ENCODE assay signal across 9 mouse cellular contexts in genomic region chr6:134606949-134607746, GRCm38 (mm10). TPM values are rescaled to one million over a fixed set of nuclear protein-coding genes. Genes with fewer than 3 reads are reported as not detected.
DNase-seq lines count a peak whose midpoint lies in the region; ATAC-seq and TF ChIP-seq lines count a peak whose summit lies in the region.
"Had no signal": no experiment of that assay in that cellular context is flagged by ENCODE, and none has a peak within 500 bp of the region (broad histone marks: within the 10 kb centered on the region; RNA-seq: fewer than 3 reads in every experiment).

No protein-coding gene starts in this region.

- H3K27me3 ChIP-seq in heart, embryonic 12.5 days (replicated peaks) = 0 out of 2 replicates have a peak, but pooled peaks cover 7% of the 10 kb centered on the region
- no peaks in the 10 kb centered on the region for H3K27me3 ChIP-seq in MEL (ENCODE audit: control insufficient read depth in 1 of 2, insufficient read depth in 2 of 2, low read length in 2 of 2)
- no peaks in the 10 kb centered on the region for H3K27me3 ChIP-seq in embryonic facial prominence, embryonic 14.5 days (replicated peaks; ENCODE audit: control insufficient read depth, insufficient read depth, low read length)
- H3K27me3 ChIP-seq in intestine, embryonic 15.5 days (replicated peaks) = no peaks in the 10 kb centered on the region

- TF ChIP-seq RAD21 in MEL (IDR thresholded peaks at IDR 0.05; ENCODE audit: low read depth, low read length) = peak; percentile 81

- no peak overlapping the region for H3K9ac ChIP-seq in heart, embryonic 12.5 days
- H3K9ac ChIP-seq in MEL (ENCODE audit: control insufficient read depth, low read depth, low read length, poor library complexity, severe bottlenecking) = no peak overlapping the region
- no peak overlapping the region for H3K9ac ChIP-seq in embryonic facial prominence, embryonic 14.5 days (ENCODE audit: low read depth, low read length)
- no peak overlapping the region for H3K9ac ChIP-seq in intestine, embryonic 15.5 days

- 53% methylated on average over 9 of the region's 9 CpGs for WGBS in heart, embryonic 12.5 days
- WGBS in embryonic facial prominence, embryonic 14.5 days = 44% methylated on average over 9 of the region's 9 CpGs
- WGBS in intestine, embryonic 15.5 days = 57% methylated on average over 9 of the region's 9 CpGs
- WGBS in lung, adult 2 months = 49% methylated on average over 9 of the region's 9 CpGs

- TF ChIP-seq CTCF in MEL (IDR thresholded peaks at IDR 0.05 in 2 of 3, conservative IDR thresholded peaks at IDR 0.05 in 1 of 3; ENCODE audit: control insufficient read depth in 1 of 3, insufficient read depth in 1 of 3, low read depth in 2 of 3, low read length in 3 of 3, poor library complexity in 1 of 3, severe bottlenecking in 1 of 3) = peak; percentile 60 to 76 (median 62)
- peak; percentile 34 for TF ChIP-seq CTCF in lung, adult 2 months (IDR thresholded peaks at IDR 0.05; ENCODE audit: insufficient read depth, low read length)

- no peaks in the 10 kb centered on the region for H3K79me2 ChIP-seq in MEL (ENCODE audit: control insufficient read depth, insufficient read depth, low read length, poor library complexity)

- H3K4me1 ChIP-seq in heart, embryonic 12.5 days (replicated peaks) = peaks cover 6% of the 10 kb centered on the region
- peaks cover 2 to 5% of the 10 kb centered on the region in 2 experiments for H3K4me1 ChIP-seq in MEL (ENCODE audit: control insufficient read depth in 1 of 2, insufficient read depth in 2 of 2, low read length in 2 of 2)
- H3K4me1 ChIP-seq in embryonic facial prominence, embryonic 14.5 days (ENCODE audit: control insufficient read depth, insufficient read depth, low read length) = peaks cover 10% of the 10 kb centered on the region
- 0 out of 2 replicates have a peak, but pooled peaks cover 8% of the 10 kb centered on the region for H3K4me1 ChIP-seq in intestine, embryonic 15.5 days (replicated peaks)
- peaks cover 5% of the 10 kb centered on the region for H3K4me1 ChIP-seq in lung, adult 2 months (ENCODE audit: control insufficient read depth, insufficient read depth, low read length)

- no peak overlapping the region for H3K4me2 ChIP-seq in heart, embryonic 12.5 days
- H3K4me2 ChIP-seq in embryonic facial prominence, embryonic 14.5 days (ENCODE audit: low read depth, low read length) = no peak overlapping the region
- H3K4me2 ChIP-seq in intestine, embryonic 15.5 days (replicated peaks) = no peak overlapping the region

- TF ChIP-seq POLR2A in MEL (IDR thresholded peaks at IDR 0.05; ENCODE audit: control insufficient read depth in 1 of 2, insufficient read depth in 1 of 2, low read depth in 1 of 2, low read length in 2 of 2, poor library complexity in 1 of 2) = no peak
- TF ChIP-seq POLR2A in lung, adult 2 months (IDR thresholded peaks at IDR 0.05; ENCODE audit: borderline replicate concordance, extremely low read depth, low read depth, low read length) = no peak

- peak; percentile 92 for DNase-seq in heart, adult 11 months
- DNase-seq in MEL (ENCODE audit: low read depth, low spot score) = peak; percentile 64
- DNase-seq in embryonic facial prominence, embryonic 14.5 days (ENCODE audit: low spot score) = peak; percentile 79
- peak; percentile 31 for DNase-seq in lung, adult 2 months
- DNase-seq in skeletal muscle tissue, adult 2 months (ENCODE audit: low read depth, low spot score) = peak; percentile 50
- no peak for DNase-seq in frontal cortex, postnatal 14 days (ENCODE audit: low spot score in 2 of 2)

- ATAC-seq in heart, embryonic 12.5 days (ENCODE audit: insufficient number of reproducible peaks, low FRiP score) = no peak
- no peak for ATAC-seq in embryonic facial prominence, embryonic 14.5 days (ENCODE audit: low read depth)
- ATAC-seq in intestine, embryonic 15.5 days = peak; percentile 48

- no peak overlapping the region for H3K4me3 ChIP-seq in heart, embryonic 12.5 days
- H3K4me3 ChIP-seq in MEL (ENCODE audit: control insufficient read depth in 1 of 2, insufficient read depth in 1 of 2, low read depth in 2 of 2, low read length in 2 of 2) = no peak overlapping the region
- no peak overlapping the region for H3K4me3 ChIP-seq in embryonic facial prominence, embryonic 14.5 days (ENCODE audit: low read depth, low read length)
- H3K4me3 ChIP-seq in intestine, embryonic 15.5 days (replicated peaks) = no peak overlapping the region
- no peak overlapping the region for H3K4me3 ChIP-seq in lung, adult 2 months (replicated peaks; ENCODE audit: extremely low read depth, low read depth, low read length)
- H3K4me3 ChIP-seq: erythroblast, embryonic 14.5 days had no signal

- H3K36me3 ChIP-seq in heart, embryonic 12.5 days = peaks cover 6% of the 10 kb centered on the region; the same call in 1 of the 2 replicates
- H3K36me3 ChIP-seq in MEL (ENCODE audit: control insufficient read depth in 1 of 2, insufficient read depth in 2 of 2, low read length in 2 of 2) = peaks cover 0 to 2% of the 10 kb centered on the region in 2 experiments; a peak in 2 of 4 replicates
- H3K36me3 ChIP-seq in embryonic facial prominence, embryonic 14.5 days (ENCODE audit: control insufficient read depth, insufficient read depth, low read length) = no peaks in the 10 kb centered on the region
- no peaks in the 10 kb centered on the region for H3K36me3 ChIP-seq in intestine, embryonic 15.5 days

- no peaks in the 10 kb centered on the region for H3K9me3 ChIP-seq in heart, embryonic 12.5 days (replicated peaks)
- no peaks in the 10 kb centered on the region for H3K9me3 ChIP-seq in MEL (replicated peaks; ENCODE audit: insufficient read depth, low read length)
- no peaks in the 10 kb centered on the region for H3K9me3 ChIP-seq in embryonic facial prominence, embryonic 14.5 days (ENCODE audit: control insufficient read depth, low read length)
- H3K9me3 ChIP-seq in intestine, embryonic 15.5 days = no peaks in the 10 kb centered on the region

- H3K27ac ChIP-seq in heart, embryonic 12.5 days (ENCODE audit: poor library complexity, severe bottlenecking) = no peak overlapping the region
- no peak overlapping the region for H3K27ac ChIP-seq in MEL (ENCODE audit: control insufficient read depth, low read depth, low read length)
- peak overlapping the region; percentile 63 for H3K27ac ChIP-seq in embryonic facial prominence, embryonic 14.5 days (replicated peaks; ENCODE audit: low read depth, low read length)
- H3K27ac ChIP-seq in intestine, embryonic 15.5 days = no peak overlapping the region

- TF ChIP-seq EP300 in MEL (IDR thresholded peaks at IDR 0.05; ENCODE audit: low read depth in 1 of 2, low read length in 2 of 2) = no peak

TF ChIP-seq in MEL, 35 proteins besides CTCF, POLR2A, EP300 and RAD21 (continues in another document):
- TF ChIP-seq BHLHE40 (IDR thresholded peaks at IDR 0.05; ENCODE audit: borderline replicate concordance, low read depth, low read length) = no peak
- TF ChIP-seq SMC3 (IDR thresholded peaks at IDR 0.05; ENCODE audit: low read depth, low read length) = peak; percentile 84
- no peak for TF ChIP-seq ZNF384 (IDR thresholded peaks at IDR 0.05; ENCODE audit: low read depth, low read length)
- no peak for TF ChIP-seq MAZ (IDR thresholded peaks at IDR 0.05; ENCODE audit: low read depth, low read length)
- peak; percentile 70 for TF ChIP-seq MXI1 (IDR thresholded peaks at IDR 0.05; ENCODE audit: low read depth, low read length)
- TF ChIP-seq CHD2 (IDR thresholded peaks at IDR 0.05; ENCODE audit: low read length) = no peak
- TF ChIP-seq ZC3H11A (IDR thresholded peaks at IDR 0.05; ENCODE audit: low read depth, low read length) = peak; percentile 90
- TF ChIP-seq HCFC1 (IDR thresholded peaks at IDR 0.05; ENCODE audit: low read depth, low read length) = no peak
- no peak for TF ChIP-seq MYC (IDR thresholded peaks at IDR 0.05; ENCODE audit: low read depth, low read length)
- no peak for TF ChIP-seq POLR2AphosphoS2 (IDR thresholded peaks at IDR 0.05; ENCODE audit: low read length)
- no peak for TF ChIP-seq JUND (IDR thresholded peaks at IDR 0.05; ENCODE audit: low read depth, low read length)
- no peak for TF ChIP-seq UBTF (IDR thresholded peaks at IDR 0.05; ENCODE audit: borderline replicate concordance, insufficient read depth, low read depth, low read length)
- no peak for TF ChIP-seq RCOR1 (IDR thresholded peaks at IDR 0.05; ENCODE audit: low read depth, low read length)
- TF ChIP-seq TCF12 (IDR thresholded peaks at IDR 0.05; ENCODE audit: low read depth, low read length) = no peak
- TF ChIP-seq USF1 (IDR thresholded peaks at IDR 0.05; ENCODE audit: low read depth, low read length) = peak; percentile 57; the same call in 1 of the 2 replicates
- TF ChIP-seq E2F4 (IDR thresholded peaks at IDR 0.05; ENCODE audit: borderline replicate concordance, low read depth, low read length) = no peak

RNA-seq across cellular contexts. Expression of gene Mansc1, which starts 25.1 kb away (rescaled TPM):
- 6.9 and 7.1 TPM in 2 replicates for polyA plus RNA-seq in heart, embryonic 12.5 days (2016; fragmentation: Nextera tagmentation; extraction: Ambion mirVana)
- not detected in 2 replicates for total RNA-seq in MEL (2012; rRNA removed)
- not detected for polyA plus RNA-seq in MEL (2012; ENCODE audit: insufficient read depth in 1 of 2, insufficient read length in 2 of 2, low read depth in 1 of 2, low replicate concordance in 2 of 2, missing spikeins in 1 of 2)
- 1.9 and 2.1 TPM in 2 replicates for polyA plus RNA-seq in embryonic facial prominence, embryonic 14.5 days (2014; fragmentation: Nextera tagmentation; extraction: Ambion mirVana)
- 6.4 and 6.9 TPM in 2 replicates for polyA plus RNA-seq in intestine, embryonic 15.5 days (2015; fragmentation: Nextera tagmentation; extraction: Ambion mirVana)
- 9.5 and 11.8 TPM in 2 replicates for polyA plus RNA-seq in lung, adult 2 months (2012; rRNA removed)
- polyA plus RNA-seq: erythroblast, embryonic 14.5 days had no signal

RNA-seq across cellular contexts. Expression of gene Borcs5, which starts 32.2 kb away (rescaled TPM):
- polyA plus RNA-seq in heart, embryonic 12.5 days (2016; fragmentation: Nextera tagmentation; extraction: Ambion mirVana) = 14.7 and 14.8 TPM in 2 replicates
- total RNA-seq in MEL (2012; rRNA removed) = 7.7 and 8.7 TPM in 2 replicates
- polyA plus RNA-seq in MEL (2012; ENCODE audit: insufficient read depth in 1 of 2, insufficient read length in 2 of 2, low read depth in 1 of 2, low replicate concordance in 2 of 2, missing spikeins in 1 of 2) = 10 to 100 TPM in 1 of 2 experiments, not detected in 1; 13.0 TPM
- 18.0 and 20.2 TPM in 2 replicates for polyA plus RNA-seq in embryonic facial prominence, embryonic 14.5 days (2014; fragmentation: Nextera tagmentation; extraction: Ambion mirVana)
- 15.4 and 16.8 TPM in 2 replicates for polyA plus RNA-seq in intestine, embryonic 15.5 days (2015; fragmentation: Nextera tagmentation; extraction: Ambion mirVana)
- 11.1 and 11.5 TPM in 2 replicates for polyA plus RNA-seq in lung, adult 2 months (2012; rRNA removed)

RNA-seq across cellular contexts. Expression of gene Lrp6, which starts 40.4 kb away (rescaled TPM):
- 22.3 and 26.9 TPM in 2 replicates for polyA plus RNA-seq in heart, embryonic 12.5 days (2016; fragmentation: Nextera tagmentation; extraction: Ambion mirVana)
- total RNA-seq in MEL (2012; rRNA removed) = 13.1 and 13.4 TPM in 2 replicates
- 10 to 100 TPM; 17.2 to 25.7 TPM for polyA plus RNA-seq in MEL (2012; ENCODE audit: insufficient read depth in 1 of 2, insufficient read length in 2 of 2, low read depth in 1 of 2, low replicate concordance in 2 of 2, missing spikeins in 1 of 2)
- polyA plus RNA-seq in embryonic facial prominence, embryonic 14.5 days (2014; fragmentation: Nextera tagmentation; extraction: Ambion mirVana) = 38.7 and 39.8 TPM in 2 replicates
- polyA plus RNA-seq in intestine, embryonic 15.5 days (2015; fragmentation: Nextera tagmentation; extraction: Ambion mirVana) = 25.4 and 25.5 TPM in 2 replicates
- polyA plus RNA-seq in lung, adult 2 months (2012; rRNA removed) = 30.8 and 38.3 TPM in 2 replicates

Comparison
In these comparisons a context has a peak if more than half of its experiments do, and no peak if none do; other contexts are left out.
1. DNase-seq: peak in heart, adult 11 months (single experiment), MEL (single experiment), embryonic facial prominence, embryonic 14.5 days (single experiment), lung, adult 2 months (single experiment) and skeletal muscle tissue, adult 2 months (single experiment); none in frontal cortex, postnatal 14 days (0 of 2).